Mouse (Mus musculus) hindbrain, embryonic 14.5 days (tissue): ENCODE measurements around the gene Lmntd2. TPM values are rescaled to one million over a fixed set of nuclear protein-coding genes. Genes with fewer than 3 reads are reported as not detected.

Experiments used
- ATAC-seq: fragments of 200-750 bp; cut with Nextera tagmentation; 2 replicates; pipeline ENCODE4 v1.8.0; 2017; ENCODE audit warnings: moderate number of reproducible peaks, mild to moderate bottlenecking, moderate TSS enrichment, moderate library complexity; ENCODE audit not compliant: low FRiP score
- DNase-seq: peaks from one replicate; pipeline ENCODE4 v3.0.0-alpha.2; 2015; ENCODE audit warnings: low spot score
- H3K27ac ChIP-seq: fragments of 300-500 bp; sonication (generic); 2 replicates; pipeline ENCODE4 v1.5.1; 2014; ENCODE audit warnings: mild to moderate bottlenecking, moderate library complexity
- H3K27me3 ChIP-seq: fragments of 300-500 bp; sonication (generic); 2 replicates; pipeline ENCODE4 v1.6.1; 2014; ENCODE audit warnings: mild to moderate bottlenecking, low read length, mixed read lengths; ENCODE audit not compliant: control insufficient read depth, insufficient read depth
- H3K36me3 ChIP-seq: fragments of 300-500 bp; sonication (generic); replicated peaks from 2 replicates; pipeline ENCODE4 v1.6.1; 2014; ENCODE audit not compliant: control insufficient read depth, insufficient read depth
- H3K4me1 ChIP-seq: fragments of 300-500 bp; sonication (generic); replicated peaks from 2 replicates; pipeline ENCODE4 v1.6.1; 2014; ENCODE audit warnings: antibody characterized with exemption, low read length, mixed read lengths; ENCODE audit not compliant: control insufficient read depth, insufficient read depth
- H3K4me2 ChIP-seq: fragments of 300-500 bp; sonication (generic); replicated peaks from 2 replicates; pipeline ENCODE4 v1.6.1; 2014; ENCODE audit warnings: mild to moderate bottlenecking, moderate library complexity
- H3K4me3 ChIP-seq: fragments of 300-500 bp; sonication (generic); replicated peaks from 2 replicates; pipeline ENCODE4 v1.5.1; 2014; ENCODE audit warnings: mild to moderate bottlenecking, low read length
- H3K9ac ChIP-seq: fragments of 300-500 bp; sonication (generic); 2 replicates; pipeline ENCODE4 v1.6.1; 2014
- H3K9me3 ChIP-seq: fragments of 300-500 bp; sonication (generic); 2 replicates; pipeline ENCODE4 v1.6.1; 2016; ENCODE audit warnings: low read length; ENCODE audit not compliant: control insufficient read depth
- WGBS: fragments of 180-500 bp; shearing (Covaris S2); extraction: QIAGEN DNeasy Blood & Tissue Kit; methylation state at CpG from one replicate; pipeline ENCODE4 v1.1.7; 2014; 5-methylcytosine and 5-hydroxymethylcytosine counted together
- polyA plus RNA-seq: library from polyadenylated mRNA; unstranded; fragments of >200 nt; fragmentation: Nextera tagmentation; extraction: Ambion mirVana; gene quantifications from 2 replicates; pipeline ENCODE4 v1.2.1, GENCODE M21; 2014

The Lmntd2 gene
- polyA plus RNA-seq, 1 experiment from 2014 or later = 0.66 TPM

DNA sequence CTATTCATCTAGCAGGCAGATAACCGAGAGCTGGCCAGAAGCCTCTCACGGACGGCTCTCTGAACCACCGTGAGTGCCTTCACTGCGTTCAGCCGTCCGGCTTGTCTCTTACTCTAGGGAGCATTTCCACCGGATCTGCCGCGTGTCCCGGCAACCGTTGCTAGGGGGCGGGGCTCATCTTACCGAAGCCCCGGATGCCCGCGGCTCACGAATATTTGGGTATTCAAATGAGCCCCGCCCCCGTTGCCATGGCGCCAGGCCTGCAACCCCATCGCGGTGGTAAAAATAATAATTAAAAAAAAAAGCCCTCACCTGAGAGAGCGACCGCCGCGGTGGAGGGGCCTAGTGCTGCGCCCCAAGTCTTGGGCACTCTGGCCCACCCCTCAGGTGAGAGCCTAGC is 19.1 kb downstream of the Lmntd2 start:
- H3K9me3 ChIP-seq = no peaks in the 10 kb centered on the region
- ATAC-seq = peak; percentile 39
- peak overlapping the region; percentile 48 for H3K9ac ChIP-seq
- H3K27me3 ChIP-seq = no peaks in the 10 kb centered on the region
- H3K36me3 ChIP-seq = peaks cover 28% of the 10 kb centered on the region
- H3K27ac ChIP-seq = peak overlapping the region; percentile 80; the same call in 1 of the 2 replicates
- WGBS = under 1% methylated on average over 28 of the region's 28 CpGs
- peak; percentile 89 for DNase-seq
- peak overlapping the region; percentile 97 for H3K4me2 ChIP-seq
- peak overlapping the region; percentile 97 for H3K4me3 ChIP-seq
- peaks cover 21% of the 10 kb centered on the region for H3K4me1 ChIP-seq

DNA sequence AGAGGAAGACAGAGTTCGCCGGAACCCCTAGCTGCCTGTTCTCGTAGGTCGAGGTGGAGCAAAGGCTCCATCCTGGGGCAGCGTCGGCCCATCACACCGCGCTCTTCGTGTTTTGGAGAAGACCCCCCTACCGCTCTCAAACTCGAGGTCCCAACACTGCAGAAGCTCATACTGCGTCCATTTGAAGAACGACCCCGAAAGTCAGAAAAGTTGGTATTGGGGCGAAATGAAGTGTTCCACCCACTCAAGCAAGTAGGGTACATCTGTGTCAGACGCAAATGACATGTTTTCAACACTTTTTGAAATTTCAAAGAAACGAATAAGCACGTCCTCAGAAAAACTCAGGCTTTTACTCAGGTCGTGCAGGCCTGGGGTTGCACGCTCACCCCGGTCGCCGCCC is 19.5 kb downstream of the Lmntd2 start:
- H3K4me3 ChIP-seq = peak overlapping the region; percentile 97
- peak overlapping the region; percentile 97 for H3K4me2 ChIP-seq
- H3K27ac ChIP-seq = peak overlapping the region; percentile 80
- no peaks in the 10 kb centered on the region for H3K9me3 ChIP-seq
- no peaks in the 10 kb centered on the region for H3K27me3 ChIP-seq
- DNase-seq (peak; percentile 25), ATAC-seq (no peak)
- peaks cover 21% of the 10 kb centered on the region for H3K4me1 ChIP-seq
- peaks cover 30% of the 10 kb centered on the region for H3K36me3 ChIP-seq
- peak overlapping the region; percentile 48 for H3K9ac ChIP-seq
- 0% methylated on average over 23 of the region's 23 CpGs for WGBS

DNA sequence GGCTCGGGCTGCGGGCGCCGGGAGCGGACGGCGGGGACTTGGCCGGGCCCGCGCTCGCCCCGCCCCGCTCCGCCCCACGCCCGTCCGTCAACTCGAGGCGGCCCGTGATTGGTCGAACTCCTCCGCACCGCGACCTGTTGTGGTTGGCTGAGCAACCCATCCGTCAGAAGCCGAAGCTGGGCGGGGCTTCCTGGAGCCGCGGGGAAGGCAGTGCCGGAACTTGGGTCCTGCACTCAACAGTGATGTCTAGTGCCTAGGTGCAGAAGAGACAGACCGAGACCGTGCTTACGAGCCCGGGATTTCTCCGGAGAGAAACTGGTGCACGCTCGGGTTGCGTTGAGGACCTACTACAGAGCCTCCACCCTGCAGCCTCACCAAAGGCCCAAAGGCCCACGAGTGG is 19.9 kb downstream of the Lmntd2 start, which contains the start of the genes Hras and Lrrc56:
Gene Hras (minus strand): TSS at position 58 of the 400 bp plus-strand sequence.
Gene Lrrc56 (plus strand): TSS at position 210 of the 400 bp plus-strand sequence.
- DNase-seq = peak; percentile 98
- Histone ChIP-seq H3K9ac (peak within 1 kb of the TSS; percentile 97), H3K27ac (peak within 1 kb of the TSS; percentile 82), H3K36me3 (peaks cover 34% of the 10 kb centered on the region), H3K27me3 (no peaks in the 10 kb centered on the region), H3K4me3 (peak within 1 kb of the TSS; percentile 97), H3K4me2 (peak within 1 kb of the TSS; percentile 97), H3K9me3 (no peaks in the 10 kb centered on the region), H3K4me1 (peaks cover 21% of the 10 kb centered on the region)
- peak; percentile 95 for ATAC-seq
- under 1% methylated on average over 30 of the region's 39 CpGs for WGBS

DNA sequence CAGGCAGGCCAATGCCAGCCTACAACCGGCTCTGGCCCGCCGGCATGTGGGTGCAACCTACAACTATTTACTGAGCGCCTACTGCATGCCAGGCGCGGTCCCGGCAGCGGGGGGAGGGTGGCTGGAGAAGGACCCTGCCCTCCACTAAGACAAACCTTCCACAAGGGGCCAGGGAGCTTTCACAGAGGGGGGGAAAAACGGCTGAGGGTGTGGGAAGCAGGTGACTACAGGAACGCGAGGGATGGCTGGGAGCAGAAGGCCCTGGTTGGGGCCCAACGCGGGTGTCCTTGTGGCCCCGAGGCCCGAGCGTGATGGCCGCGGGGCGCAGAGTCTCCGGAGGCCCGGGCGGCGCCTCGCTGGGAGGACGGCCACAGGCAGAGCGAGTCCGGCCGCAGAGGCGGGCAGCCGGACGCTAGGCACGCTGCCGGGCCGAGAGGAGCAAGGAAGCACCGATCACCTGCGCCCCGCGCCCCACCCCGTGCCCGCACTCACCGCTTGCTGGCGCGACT is 20.5 kb downstream of the Lmntd2 start:
- ATAC-seq (no peak), DNase-seq (peak; percentile 24)
- peak overlapping the region; percentile 97 for H3K9ac ChIP-seq
- H3K9me3 ChIP-seq = no peaks in the 10 kb centered on the region
- no peaks in the 10 kb centered on the region for H3K27me3 ChIP-seq
- peaks cover 21% of the 10 kb centered on the region for H3K4me1 ChIP-seq
- H3K4me2 ChIP-seq = peak overlapping the region; percentile 96
- peak overlapping the region; percentile 97 for H3K4me3 ChIP-seq
- 0% methylated on average over 33 of the region's 43 CpGs for WGBS
- peaks cover 36% of the 10 kb centered on the region for H3K36me3 ChIP-seq
- H3K27ac ChIP-seq = peak overlapping the region; percentile 82

DNA sequence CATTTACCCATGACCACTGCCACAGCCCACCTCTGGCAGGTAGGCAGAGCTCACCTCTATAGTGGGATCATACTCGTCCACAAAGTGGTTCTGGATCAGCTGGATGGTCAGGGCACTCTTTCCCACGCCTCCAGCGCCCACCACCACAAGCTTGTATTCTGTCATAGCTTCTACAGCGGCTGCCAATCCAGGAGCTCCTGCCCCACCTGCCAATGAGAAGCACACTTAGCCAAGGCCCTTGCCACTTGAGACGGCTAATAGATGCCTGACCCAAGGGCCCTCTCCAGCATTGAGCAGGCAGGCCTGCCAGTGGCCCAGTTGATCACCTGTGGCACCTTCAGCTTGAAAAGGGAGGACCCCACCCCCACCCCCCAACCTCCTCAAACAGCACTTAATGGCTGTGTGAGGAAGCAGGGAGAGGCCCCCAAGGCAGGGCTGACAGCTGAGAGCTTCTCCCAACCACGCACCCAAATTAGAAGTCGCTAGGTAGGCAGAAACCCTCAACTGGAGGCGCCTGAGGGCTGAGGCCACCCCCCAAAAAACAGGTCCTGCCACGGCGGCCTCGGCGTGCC is 21.0 kb downstream of the Lmntd2 start:
- ATAC-seq = no peak
- Histone ChIP-seq H3K27ac (peak overlapping the region; percentile 82; the same call in 1 of the 2 replicates), H3K36me3 (peaks cover 36% of the 10 kb centered on the region), H3K4me1 (peaks cover 21% of the 10 kb centered on the region), H3K9ac (peak overlapping the region; percentile 97), H3K9me3 (no peaks in the 10 kb centered on the region), H3K27me3 (no peaks in the 10 kb centered on the region), H3K4me2 (peak overlapping the region; percentile 96), H3K4me3 (peak overlapping the region; percentile 97)
- WGBS = 34% methylated on average over 12 of the region's 12 CpGs
- DNase-seq = no peak

DNA sequence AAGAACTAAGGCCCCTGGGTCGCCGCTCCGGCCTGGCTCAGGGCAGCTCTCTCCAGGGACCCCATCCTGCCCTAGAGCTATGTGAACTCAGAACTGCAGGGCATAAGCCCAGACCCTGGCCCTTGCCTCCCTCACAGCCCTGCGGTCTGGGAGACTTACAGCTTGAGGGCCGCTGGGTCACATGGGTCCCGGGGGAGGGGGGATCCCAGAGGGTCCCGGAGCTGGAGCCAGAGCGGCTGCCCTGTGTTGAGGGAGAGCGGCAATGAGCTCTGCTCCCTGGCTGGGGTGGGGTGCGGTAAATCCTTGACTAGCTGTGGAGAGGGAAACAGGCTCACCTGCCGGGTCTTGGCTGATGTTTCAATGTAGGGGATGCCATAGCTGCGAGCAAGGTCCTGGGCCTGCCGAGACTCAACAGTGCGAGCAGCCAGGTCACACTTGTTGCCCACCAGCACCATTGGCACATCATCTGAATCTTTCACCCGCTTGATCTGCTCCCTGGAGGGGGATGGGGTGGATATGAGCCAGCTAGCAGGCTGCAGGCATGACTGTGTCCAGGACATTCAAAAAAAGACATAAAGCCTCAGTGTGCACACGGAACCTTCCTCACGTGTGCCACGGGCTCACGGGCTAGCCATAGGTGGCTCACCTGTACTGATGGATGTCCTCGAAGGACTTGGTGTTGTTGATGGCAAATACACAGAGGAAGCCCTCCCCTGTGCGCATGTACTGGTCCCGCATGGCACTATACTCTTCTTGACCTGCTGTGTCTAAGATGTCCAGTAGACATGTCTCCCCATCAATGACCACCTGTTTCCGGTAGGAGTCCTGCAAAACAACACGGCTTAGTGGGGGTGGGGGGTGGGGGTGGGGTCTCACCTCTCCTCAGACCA is 21.8 kb downstream of the Lmntd2 start:
- peak overlapping the region; percentile 96 for H3K4me2 ChIP-seq
- WGBS = 93% methylated on average over 24 of the region's 24 CpGs
- H3K4me3 ChIP-seq = peak overlapping the region; percentile 97
- peaks cover 36% of the 10 kb centered on the region for H3K36me3 ChIP-seq
- H3K9ac ChIP-seq = no peak overlapping the region
- no peaks in the 10 kb centered on the region for H3K27me3 ChIP-seq
- no peak for DNase-seq
- H3K9me3 ChIP-seq = no peaks in the 10 kb centered on the region
- H3K27ac ChIP-seq = no peak overlapping the region
- ATAC-seq = no peak
- peaks cover 21% of the 10 kb centered on the region for H3K4me1 ChIP-seq

DNA sequence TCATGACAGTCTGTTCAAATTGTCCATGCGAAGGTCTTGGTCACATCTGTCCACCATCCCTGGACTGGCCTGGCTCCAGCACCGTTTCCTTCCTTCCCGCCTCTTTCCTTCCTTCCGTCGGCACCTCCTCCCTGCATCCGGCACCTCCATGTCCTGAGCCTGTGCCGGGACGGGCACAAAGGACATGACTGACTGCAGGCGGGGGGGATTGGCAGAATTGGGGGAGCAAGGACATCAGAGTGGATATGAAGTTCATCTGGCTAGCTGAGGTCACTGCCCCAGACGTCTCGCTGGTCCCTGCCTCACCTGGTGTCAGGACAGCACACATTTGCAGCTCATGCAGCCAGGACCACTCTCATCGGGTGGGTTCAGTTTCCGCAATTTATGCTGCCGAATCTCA is 22.8 kb downstream of the Lmntd2 start:
- 88% methylated on average over 13 of the region's 14 CpGs for WGBS
- no peak overlapping the region for H3K4me3 ChIP-seq
- H3K27ac ChIP-seq = no peak overlapping the region
- H3K9ac ChIP-seq = no peak overlapping the region
- H3K4me2 ChIP-seq = no peak overlapping the region
- ATAC-seq (no peak), DNase-seq (no peak)
- H3K36me3 ChIP-seq = peaks cover 36% of the 10 kb centered on the region
- H3K9me3 ChIP-seq = no peaks in the 10 kb centered on the region
- peaks cover 21% of the 10 kb centered on the region for H3K4me1 ChIP-seq
- no peaks in the 10 kb centered on the region for H3K27me3 ChIP-seq

DNA sequence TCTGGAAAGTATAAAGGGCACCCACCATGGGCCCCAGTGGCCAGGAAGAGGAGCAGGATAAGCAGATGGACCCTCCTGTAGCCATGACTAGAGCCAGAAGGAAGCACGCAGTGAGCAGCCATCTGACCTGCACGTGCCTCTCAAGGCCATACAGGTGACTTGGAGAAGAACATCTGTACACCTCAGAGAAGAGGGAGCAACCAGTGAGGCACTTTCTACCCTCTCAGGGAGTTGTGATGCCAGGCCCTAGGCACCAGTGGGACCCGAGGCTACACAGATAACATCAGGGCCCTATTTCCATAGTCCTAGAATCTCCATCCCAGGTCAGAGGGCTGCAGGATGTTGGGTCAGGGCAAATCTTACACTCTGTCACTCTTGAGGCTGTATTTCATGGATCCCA is 23.7 kb downstream of the Lmntd2 start:
- DNase-seq = no peak
- H3K27me3 ChIP-seq = no peaks in the 10 kb centered on the region
- WGBS = 97% methylated on average over 3 of the region's 3 CpGs
- peaks cover 36% of the 10 kb centered on the region for H3K36me3 ChIP-seq
- ATAC-seq = no peak
- no peak overlapping the region for H3K4me3 ChIP-seq
- H3K9ac ChIP-seq = no peak overlapping the region
- no peak overlapping the region for H3K4me2 ChIP-seq
- H3K9me3 ChIP-seq = no peaks in the 10 kb centered on the region
- no peak overlapping the region for H3K27ac ChIP-seq
- peaks cover 17% of the 10 kb centered on the region for H3K4me1 ChIP-seq

DNA sequence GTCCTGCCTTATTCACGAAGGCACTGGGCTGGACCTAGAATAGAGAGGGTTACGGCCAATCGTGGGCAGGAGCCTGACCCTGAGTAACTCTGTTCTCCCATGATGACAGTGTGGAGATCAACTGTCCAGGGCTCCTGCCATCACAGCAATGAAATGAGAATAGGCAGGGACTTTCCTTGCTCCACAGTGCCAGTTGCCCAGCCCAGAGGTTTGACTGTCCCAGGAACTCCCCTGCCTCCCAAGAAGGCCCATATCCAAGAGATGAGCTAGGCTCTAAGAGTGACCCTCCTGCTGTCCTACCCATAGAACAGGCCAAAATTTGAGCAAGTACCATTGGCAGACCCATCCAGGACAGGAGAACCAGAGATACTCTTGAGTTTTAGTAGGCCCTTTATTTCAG is 25.1 kb downstream of the Lmntd2 start:
- Histone ChIP-seq H3K27ac (no peak overlapping the region), H3K27me3 (no peaks in the 10 kb centered on the region), H3K4me2 (no peak overlapping the region), H3K9ac (no peak overlapping the region), H3K4me3 (no peak overlapping the region), H3K9me3 (no peaks in the 10 kb centered on the region), H3K4me1 (peaks cover 11% of the 10 kb centered on the region), H3K36me3 (peaks cover 36% of the 10 kb centered on the region)
- DNase-seq (no peak), ATAC-seq (no peak)
- 91% methylated on average over 3 of the region's 3 CpGs for WGBS
